Mouse (Mus musculus) stomach, embryonic 14.5 days (tissue): ENCODE results near the gene Dpysl5. TPM values are rescaled to one million over a fixed set of nuclear protein-coding genes. Genes with fewer than 3 reads are reported as not detected.

ENCODE experiments used
- ATAC-seq: fragments of 200-750 bp; cut with Nextera tagmentation; 2 replicates; pipeline ENCODE4 v1.8.0; 2017; ENCODE audit warnings: low read depth, moderate TSS enrichment; ENCODE audit not compliant: insufficient number of reproducible peaks, insufficient read depth, low FRiP score
- H3K27ac ChIP-seq: fragments of 300-500 bp; sonication (generic); 2 replicates; pipeline ENCODE4 v1.5.1; 2014; ENCODE audit warnings: mild to moderate bottlenecking, low read length, moderate library complexity, mixed read lengths
- H3K27me3 ChIP-seq: fragments of 300-500 bp; sonication (generic); 2 replicates; pipeline ENCODE4 v1.6.1; 2014; ENCODE audit warnings: low read length, control low read depth, mixed read lengths; ENCODE audit not compliant: control insufficient read depth, insufficient read depth
- H3K36me3 ChIP-seq: fragments of 300-500 bp; sonication (generic); 2 replicates; pipeline ENCODE4 v1.6.1; 2014; ENCODE audit warnings: mild to moderate bottlenecking, control low read depth, low read length, moderate library complexity, mixed read lengths; ENCODE audit not compliant: control insufficient read depth, insufficient read depth
- H3K4me1 ChIP-seq: fragments of 300-500 bp; sonication (generic); 2 replicates; pipeline ENCODE4 v1.6.1; 2014; ENCODE audit warnings: low read length, control low read depth, mixed read lengths; ENCODE audit not compliant: control insufficient read depth, insufficient read depth
- H3K4me2 ChIP-seq: fragments of 300-500 bp; sonication (generic); replicated peaks from 2 replicates; pipeline ENCODE4 v1.6.1; 2014; ENCODE audit warnings: low read depth, low read length, control low read depth
- H3K4me3 ChIP-seq: fragments of 300-500 bp; sonication (generic); 2 replicates; pipeline ENCODE4 v1.5.1; 2014; ENCODE audit warnings: low read depth, low read length, control low read depth
- H3K9ac ChIP-seq: fragments of 300-500 bp; sonication (generic); replicated peaks from 2 replicates; pipeline ENCODE4 v1.6.1; 2014; ENCODE audit warnings: low read depth, mild to moderate bottlenecking, control low read depth, low read length, moderate library complexity, mixed read lengths
- H3K9me3 ChIP-seq: fragments of 300-500 bp; sonication (generic); 2 replicates; pipeline ENCODE4 v1.6.1; 2016; ENCODE audit warnings: low read depth, low read length, control low read depth; ENCODE audit not compliant: control insufficient read depth
- WGBS: fragments of 180-500 bp; shearing (Covaris S2); extraction: QIAGEN DNeasy Blood & Tissue Kit; methylation state at CpG from one replicate; pipeline ENCODE4 v1.1.7; 2014; 5-methylcytosine and 5-hydroxymethylcytosine counted together
- polyA plus RNA-seq: library from polyadenylated mRNA; unstranded; fragments of >200 nt; fragmentation: Nextera tagmentation; extraction: Ambion mirVana; gene quantifications from 2 replicates; pipeline ENCODE4 v1.2.1, GENCODE M21; 2014

Dpysl5 gene
- polyA plus RNA-seq, 1 experiment from 2014 or later = 11.0 TPM

DNA sequence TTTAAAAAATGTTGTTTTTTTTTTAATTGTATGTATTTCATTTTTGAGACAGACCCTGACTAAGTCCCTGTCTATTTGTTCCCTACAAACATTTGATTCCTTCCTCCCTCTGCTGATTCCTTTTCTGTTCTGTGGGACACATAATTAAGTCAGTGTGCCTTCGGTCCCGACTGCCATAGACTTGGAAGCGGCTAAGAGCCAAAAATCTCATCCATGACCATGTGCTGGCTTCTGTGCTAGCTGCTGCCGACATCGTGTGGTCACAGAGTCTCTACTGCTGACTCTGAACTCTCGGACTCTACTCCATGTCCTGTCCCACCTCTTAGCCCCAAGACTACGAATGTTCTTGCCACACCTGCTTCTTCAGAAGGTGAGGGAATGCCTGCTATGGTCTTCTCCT lies 21.1 kb downstream of the Dpysl5 start:
- no peak overlapping the region for H3K9ac ChIP-seq
- no peaks in the 10 kb centered on the region for H3K9me3 ChIP-seq
- H3K4me1 ChIP-seq = no peaks in the 10 kb centered on the region
- ATAC-seq = no peak
- no peak overlapping the region for H3K4me3 ChIP-seq
- no peaks in the 10 kb centered on the region for H3K27me3 ChIP-seq
- H3K36me3 ChIP-seq = no peaks in the 10 kb centered on the region
- 93% methylated on average over 7 of the region's 7 CpGs for WGBS
- no peak overlapping the region for H3K27ac ChIP-seq
- no peak overlapping the region for H3K4me2 ChIP-seq

DNA sequence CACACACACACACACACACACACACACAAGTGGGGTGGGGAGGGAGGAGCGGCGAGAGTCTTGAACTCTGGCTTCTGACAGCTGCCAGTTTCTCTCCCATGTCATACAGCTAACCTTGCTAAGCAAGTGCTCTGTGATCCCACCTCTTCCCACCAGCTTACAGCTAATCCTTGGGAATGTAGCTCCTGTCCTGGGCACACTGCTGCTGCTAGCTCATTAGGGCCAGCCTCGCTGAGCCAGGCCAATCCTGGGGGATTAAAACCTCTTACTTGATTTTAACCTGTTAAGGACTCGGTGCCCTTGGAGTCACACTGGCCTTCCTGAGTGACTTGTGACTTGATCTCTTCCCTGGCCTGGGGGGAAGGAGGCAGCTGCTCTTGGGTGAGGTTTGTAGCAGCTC lies 23.3 kb downstream of the Dpysl5 start:
- Histone ChIP-seq H3K4me3 (no peak overlapping the region), H3K27ac (no peak overlapping the region), H3K4me1 (no peaks in the 10 kb centered on the region), H3K9ac (no peak overlapping the region), H3K9me3 (no peaks in the 10 kb centered on the region), H3K4me2 (no peak overlapping the region), H3K36me3 (no peaks in the 10 kb centered on the region), H3K27me3 (no peaks in the 10 kb centered on the region)
- no peak for ATAC-seq
- 48% methylated on average over 4 of the region's 4 CpGs for WGBS

DNA sequence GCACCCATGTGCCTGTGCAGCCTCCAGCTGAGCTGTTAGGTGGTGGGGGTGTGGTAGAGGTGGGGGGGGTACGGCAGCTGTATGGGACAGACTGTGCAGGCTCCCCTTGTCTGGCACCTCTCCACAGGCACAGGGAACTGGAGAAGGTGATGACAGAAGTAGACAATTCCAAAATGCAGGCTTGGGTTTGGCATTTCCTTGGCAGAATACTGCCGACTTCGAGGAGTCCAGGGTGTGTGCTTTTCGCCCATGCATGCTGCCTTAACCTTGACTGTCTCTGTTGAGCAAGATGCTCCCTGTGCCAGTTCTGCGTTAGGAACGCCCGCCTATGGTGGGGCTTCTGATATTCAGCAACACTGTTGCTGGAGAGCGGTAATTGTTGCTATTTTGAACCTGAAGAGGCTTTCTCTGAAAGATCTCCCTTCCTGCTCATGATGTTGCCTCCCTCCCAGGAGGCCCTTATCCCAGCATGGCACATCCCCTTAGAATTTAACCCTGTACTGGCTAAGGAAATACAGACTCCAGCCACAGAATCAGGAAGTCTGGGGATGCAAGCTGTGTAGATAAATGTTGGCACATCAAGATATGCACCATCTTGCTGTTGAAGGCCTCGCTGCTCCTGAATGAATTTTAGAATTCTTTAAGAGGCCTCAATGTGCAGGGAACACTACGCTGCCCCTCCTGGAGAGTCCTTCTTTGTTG lies 26.9 kb downstream of the Dpysl5 start:
- H3K4me2 ChIP-seq = no peak overlapping the region
- H3K36me3 ChIP-seq = no peaks in the 10 kb centered on the region
- H3K27me3 ChIP-seq = no peaks in the 10 kb centered on the region
- no peak overlapping the region for H3K4me3 ChIP-seq
- no peak overlapping the region for H3K9ac ChIP-seq
- 46% methylated on average over 10 of the region's 10 CpGs for whole genome bisulfite sequencing
- no peaks in the 10 kb centered on the region for H3K9me3 ChIP-seq
- no peak overlapping the region for H3K27ac ChIP-seq
- no peaks in the 10 kb centered on the region for H3K4me1 ChIP-seq
- no peak for ATAC-seq

DNA sequence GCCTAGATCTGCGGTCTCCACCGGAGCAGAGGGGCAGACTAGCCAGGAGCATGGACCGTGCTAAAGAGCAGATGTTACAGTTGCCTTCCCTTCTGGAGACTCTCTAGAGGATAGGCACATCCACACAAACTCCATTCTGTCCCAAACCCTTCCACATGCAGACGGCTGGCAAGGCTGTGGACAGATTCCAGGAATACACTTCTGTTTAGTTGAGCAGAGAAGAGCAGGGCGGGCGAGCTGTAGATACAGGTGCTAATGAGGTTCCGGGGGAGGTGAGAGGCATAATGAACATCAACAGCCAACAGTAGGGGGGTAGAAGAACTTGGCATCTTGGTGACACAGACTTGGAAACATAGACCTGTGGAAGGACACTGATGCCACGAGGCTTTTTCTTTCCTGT lies 28.2 kb downstream of the Dpysl5 start:
- Histone ChIP-seq H3K27ac (no peak overlapping the region), H3K36me3 (no peaks in the 10 kb centered on the region), H3K4me3 (no peak overlapping the region), H3K27me3 (no peaks in the 10 kb centered on the region), H3K4me1 (no peaks in the 10 kb centered on the region), H3K9ac (no peak overlapping the region), H3K4me2 (no peak overlapping the region), H3K9me3 (no peaks in the 10 kb centered on the region)
- WGBS = 73% methylated on average over 8 of the region's 8 CpGs
- ATAC-seq = no peak

DNA sequence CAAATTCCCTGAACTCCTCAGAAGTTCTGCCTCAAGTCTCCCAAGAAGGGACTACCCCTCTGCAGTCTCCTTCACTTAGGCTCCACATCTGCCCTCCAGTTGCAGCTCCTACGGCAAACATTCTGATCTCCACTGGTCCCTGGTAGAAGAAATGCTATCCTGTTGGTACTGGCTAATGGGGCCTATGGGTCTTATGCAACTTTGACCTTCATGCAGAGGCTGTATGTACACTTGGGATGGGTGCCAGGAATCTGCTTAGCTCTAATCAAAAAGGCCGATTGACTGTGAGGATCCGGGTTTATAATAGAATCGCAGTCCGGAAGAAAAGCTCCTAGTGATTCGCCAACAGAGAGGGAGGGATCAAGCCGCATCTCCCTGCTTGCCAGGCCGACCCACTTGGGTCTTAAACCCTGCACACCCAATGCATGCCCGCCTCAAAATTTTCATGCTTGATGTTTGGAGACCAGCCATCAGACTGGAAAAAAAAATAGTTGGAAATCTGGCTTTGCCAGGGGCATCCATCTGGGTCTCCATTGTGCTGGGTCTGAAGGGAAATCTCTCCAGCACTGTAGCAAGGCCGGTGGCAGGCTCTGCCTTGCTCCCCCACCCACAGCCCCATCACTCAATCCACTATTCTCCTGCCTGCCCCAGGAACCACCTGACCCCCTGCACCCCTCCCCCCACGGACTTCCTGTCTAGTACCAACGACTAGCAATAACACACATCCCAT lies 38.4 kb downstream of the Dpysl5 start:
- no peak overlapping the region for H3K4me3 ChIP-seq
- no peak overlapping the region for H3K27ac ChIP-seq
- no peak overlapping the region for H3K4me2 ChIP-seq
- no peaks in the 10 kb centered on the region for H3K27me3 ChIP-seq
- no peaks in the 10 kb centered on the region for H3K36me3 ChIP-seq
- no peaks in the 10 kb centered on the region for H3K4me1 ChIP-seq
- H3K9ac ChIP-seq = no peak overlapping the region
- WGBS = 76% methylated on average over 12 of the region's 12 CpGs
- ATAC-seq = no peak
- no peaks in the 10 kb centered on the region for H3K9me3 ChIP-seq

DNA sequence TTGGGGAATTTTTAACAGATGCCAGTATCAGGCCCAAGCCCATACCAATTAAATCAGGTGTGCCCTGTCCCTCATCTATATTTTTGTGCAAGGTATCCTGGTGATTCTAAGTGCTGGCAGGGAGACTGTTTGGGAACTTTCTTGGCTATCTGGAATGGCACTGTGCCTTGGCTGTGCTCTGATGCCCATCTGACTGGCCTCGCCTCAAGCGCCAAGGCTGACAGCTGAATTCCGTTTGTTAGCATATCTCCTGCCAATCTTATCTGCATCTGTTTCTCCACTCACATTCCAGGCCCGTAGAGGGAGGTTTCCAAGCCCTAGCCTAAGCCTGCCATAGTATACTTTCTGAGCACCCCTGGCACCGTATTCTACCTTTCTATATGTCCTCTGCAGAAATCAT lies 39.7 kb downstream of the Dpysl5 start:
- Histone ChIP-seq H3K4me3 (no peak overlapping the region), H3K9ac (no peak overlapping the region), H3K27me3 (no peaks in the 10 kb centered on the region), H3K36me3 (no peaks in the 10 kb centered on the region), H3K4me2 (no peak overlapping the region), H3K27ac (no peak overlapping the region), H3K9me3 (no peaks in the 10 kb centered on the region), H3K4me1 (no peaks in the 10 kb centered on the region)
- ATAC-seq = no peak
- 68% methylated on average over 5 of the region's 5 CpGs for WGBS

DNA sequence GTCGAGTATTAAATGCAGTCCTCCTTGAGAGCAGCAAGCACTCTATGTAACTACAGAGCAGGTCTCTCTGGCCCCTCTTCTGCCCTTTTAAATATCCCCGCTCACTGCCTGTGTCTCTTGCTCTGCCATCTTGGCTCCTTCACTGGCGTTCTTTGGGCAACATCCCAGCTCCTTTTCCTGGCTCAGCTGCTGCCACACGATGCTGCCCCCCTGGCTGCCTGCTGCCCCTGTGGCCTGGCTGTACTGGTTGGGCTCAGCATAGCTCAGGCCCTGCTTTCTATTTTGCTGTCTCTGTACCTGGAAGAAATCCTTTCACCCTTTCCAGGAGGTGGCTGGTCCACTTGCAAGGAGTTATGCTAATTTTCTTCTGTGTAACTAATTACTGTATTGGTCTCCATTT lies 41.8 kb downstream of the Dpysl5 start:
- Histone ChIP-seq H3K27me3 (no peaks in the 10 kb centered on the region), H3K27ac (no peak overlapping the region), H3K9ac (no peak overlapping the region), H3K4me3 (no peak overlapping the region), H3K4me2 (no peak overlapping the region), H3K36me3 (no peaks in the 10 kb centered on the region), H3K9me3 (no peaks in the 10 kb centered on the region), H3K4me1 (no peaks in the 10 kb centered on the region)
- 86% methylated on average over 4 of the region's 4 CpGs for WGBS
- no peak for ATAC-seq

DNA sequence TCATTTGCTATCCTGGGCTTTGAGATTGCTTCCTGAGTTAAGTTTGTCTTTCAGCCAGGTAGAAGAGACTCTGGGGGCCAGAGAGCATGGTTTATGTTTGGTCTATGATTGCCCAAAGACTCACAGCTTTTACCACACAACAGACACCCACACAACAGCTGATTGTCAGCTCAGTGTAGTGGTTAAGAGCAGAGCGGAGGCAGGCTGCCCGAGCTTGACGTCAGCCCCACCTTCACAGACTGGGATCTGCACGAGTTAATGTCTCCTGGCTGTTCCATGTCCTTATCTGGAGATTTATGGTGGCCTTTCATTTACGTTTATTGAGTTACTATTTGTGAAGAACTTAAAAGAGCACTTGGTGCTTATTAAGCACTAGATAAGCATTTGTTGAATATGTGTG lies 43.9 kb downstream of the Dpysl5 start:
- ATAC-seq = no peak
- Histone ChIP-seq H3K36me3 (no peaks in the 10 kb centered on the region), H3K4me3 (no peak overlapping the region), H3K4me2 (no peak overlapping the region), H3K27ac (no peak overlapping the region), H3K9me3 (no peaks in the 10 kb centered on the region), H3K9ac (no peak overlapping the region), H3K4me1 (no peaks in the 10 kb centered on the region), H3K27me3 (no peaks in the 10 kb centered on the region)
- WGBS = 45% methylated on average over 5 of the region's 5 CpGs
